Mouse (Mus musculus): ENCODE results near the gene Lmo1. TPM values are rescaled to one million over a fixed set of nuclear protein-coding genes. Genes with fewer than 3 reads are reported as not detected.

The Lmo1 gene
- polyA plus RNA-seq, 1 experiment: 0.89 TPM

- H3K36me3 ChIP-seq (ENCODE audit: control insufficient read depth, insufficient read depth, low read length): no peaks in the 10 kb centered on the region
- no peak overlapping the region for H3K27ac ChIP-seq (ENCODE audit: insufficient read depth, low read length)
- no peaks in the 10 kb centered on the region for H3K4me1 ChIP-seq (ENCODE audit: control insufficient read depth, insufficient read depth, insufficient read length)
- no peak for DNase-seq (ENCODE audit: low read depth in 1 of 2, low spot score in 2 of 2)
- TF ChIP-seq POLR2A (IDR thresholded peaks at IDR 0.05; ENCODE audit: low read depth, low read length) (no peak), CTCF (IDR thresholded peaks at IDR 0.05; ENCODE audit: extremely low read depth, insufficient read depth, insufficient read length, insufficient replicate concordance) (no peak)
- WGBS: 44% methylated on average over 13 of the region's 13 CpGs
- no peak overlapping the region for H3K4me3 ChIP-seq (ENCODE audit: extremely low read depth, insufficient read depth, insufficient read length)
- H3K27me3 ChIP-seq (ENCODE audit: control insufficient read depth, insufficient read depth, low read length): peaks cover 7% of the 10 kb centered on the region
These were observed 941 bp upstream of the Lmo1 start for GRCm38 (mm10) chr7:109175670-109176625.

GRCm38 (mm10) chr7:109174337-109174948 lies 564 bp downstream of the Lmo1 start:
- peaks cover 13% of the 10 kb centered on the region for H3K27me3 ChIP-seq (ENCODE audit: control insufficient read depth, insufficient read depth, low read length)
- TF ChIP-seq POLR2A (IDR thresholded peaks at IDR 0.05; ENCODE audit: low read depth, low read length): no peak
- no peak for TF ChIP-seq CTCF (IDR thresholded peaks at IDR 0.05; ENCODE audit: extremely low read depth, insufficient read depth, insufficient read length, insufficient replicate concordance)
- H3K36me3 ChIP-seq (ENCODE audit: control insufficient read depth, insufficient read depth, low read length): no peaks in the 10 kb centered on the region
- DNase-seq (ENCODE audit: low read depth in 1 of 2, low spot score in 2 of 2): no peak
- peaks cover 3% of the 10 kb centered on the region; the same call in 1 of the 2 replicates for H3K4me1 ChIP-seq (ENCODE audit: control insufficient read depth, insufficient read depth, insufficient read length)
- 0 out of 2 replicates have a peak overlapping the region, but pooled peaks have one; percentile 8 for H3K4me3 ChIP-seq (ENCODE audit: extremely low read depth, insufficient read depth, insufficient read length)
- WGBS: 6% methylated on average over 31 of the region's 31 CpGs
- H3K27ac ChIP-seq (ENCODE audit: insufficient read depth, low read length): no peak overlapping the region

DNA sequence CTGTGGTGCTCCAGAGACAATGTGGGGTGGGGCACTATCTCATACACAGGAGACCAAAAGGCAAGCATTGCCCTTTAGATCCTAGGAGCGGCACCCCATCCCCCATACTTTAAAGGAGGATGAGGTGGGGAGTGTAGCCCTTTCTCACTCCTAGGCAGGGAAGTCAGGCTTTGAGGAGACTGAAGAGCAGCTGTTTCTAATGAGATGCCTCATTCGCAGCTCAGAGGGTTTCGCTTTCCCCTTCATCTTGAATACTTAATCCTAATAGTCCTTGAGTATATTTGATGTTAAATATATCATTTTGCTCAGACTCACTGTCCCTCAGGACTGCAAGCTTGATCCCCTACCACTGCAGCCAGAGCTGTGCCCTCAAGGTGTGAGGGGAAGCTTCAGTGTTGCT lies 3.1 kb downstream of the Lmo1 start:
- Histone ChIP-seq H3K27me3 (ENCODE audit: control insufficient read depth, insufficient read depth, low read length) (peaks cover 13% of the 10 kb centered on the region), H3K4me1 (ENCODE audit: control insufficient read depth, insufficient read depth, insufficient read length) (peaks cover 3% of the 10 kb centered on the region; the same call in 1 of the 2 replicates), H3K36me3 (ENCODE audit: control insufficient read depth, insufficient read depth, low read length) (no peaks in the 10 kb centered on the region), H3K4me3 (ENCODE audit: extremely low read depth, insufficient read depth, insufficient read length) (no peak overlapping the region), H3K27ac (ENCODE audit: insufficient read depth, low read length) (no peak overlapping the region)
- no peak for DNase-seq (ENCODE audit: low read depth in 1 of 2, low spot score in 2 of 2)
- 87% methylated on average over 3 of the region's 3 CpGs for WGBS
- TF ChIP-seq POLR2A (IDR thresholded peaks at IDR 0.05; ENCODE audit: low read depth, low read length) (no peak), CTCF (IDR thresholded peaks at IDR 0.05; ENCODE audit: extremely low read depth, insufficient read depth, insufficient read length, insufficient replicate concordance) (no peak)

DNA sequence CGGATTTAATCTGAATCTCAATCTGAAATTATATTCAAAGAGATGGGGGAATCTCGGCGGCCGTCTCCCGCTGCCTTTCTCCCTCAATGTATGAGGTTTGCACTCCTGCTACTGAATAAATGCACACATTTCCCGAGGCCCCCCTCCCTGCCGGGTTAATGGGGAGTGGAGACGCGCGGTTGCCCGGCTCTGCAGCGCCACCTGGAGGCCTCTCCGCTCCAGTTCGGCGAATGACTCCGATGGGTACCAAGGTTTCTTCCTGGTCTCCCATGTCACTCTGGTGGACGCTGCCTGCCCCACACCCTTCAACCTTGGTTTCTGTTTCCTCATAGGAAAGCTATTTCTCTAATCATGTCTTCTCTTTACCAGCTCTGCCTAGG lies 4.6 kb downstream of the Lmo1 start:
- Histone ChIP-seq H3K4me1 (ENCODE audit: control insufficient read depth, insufficient read depth, insufficient read length) (peaks cover 3% of the 10 kb centered on the region; the same call in 1 of the 2 replicates), H3K36me3 (ENCODE audit: control insufficient read depth, insufficient read depth, low read length) (no peaks in the 10 kb centered on the region), H3K4me3 (ENCODE audit: extremely low read depth, insufficient read depth, insufficient read length) (no peak overlapping the region), H3K27ac (ENCODE audit: insufficient read depth, low read length) (no peak overlapping the region), H3K27me3 (ENCODE audit: control insufficient read depth, insufficient read depth, low read length) (peaks cover 13% of the 10 kb centered on the region)
- 2% methylated on average over 17 of the region's 17 CpGs for WGBS
- TF ChIP-seq POLR2A (IDR thresholded peaks at IDR 0.05; ENCODE audit: low read depth, low read length) (no peak), CTCF (IDR thresholded peaks at IDR 0.05; ENCODE audit: extremely low read depth, insufficient read depth, insufficient read length, insufficient replicate concordance) (peak; percentile 65)
- DNase-seq (ENCODE audit: low read depth in 1 of 2, low spot score in 2 of 2): peak in 1 of 2 experiments; percentile 25

DNA sequence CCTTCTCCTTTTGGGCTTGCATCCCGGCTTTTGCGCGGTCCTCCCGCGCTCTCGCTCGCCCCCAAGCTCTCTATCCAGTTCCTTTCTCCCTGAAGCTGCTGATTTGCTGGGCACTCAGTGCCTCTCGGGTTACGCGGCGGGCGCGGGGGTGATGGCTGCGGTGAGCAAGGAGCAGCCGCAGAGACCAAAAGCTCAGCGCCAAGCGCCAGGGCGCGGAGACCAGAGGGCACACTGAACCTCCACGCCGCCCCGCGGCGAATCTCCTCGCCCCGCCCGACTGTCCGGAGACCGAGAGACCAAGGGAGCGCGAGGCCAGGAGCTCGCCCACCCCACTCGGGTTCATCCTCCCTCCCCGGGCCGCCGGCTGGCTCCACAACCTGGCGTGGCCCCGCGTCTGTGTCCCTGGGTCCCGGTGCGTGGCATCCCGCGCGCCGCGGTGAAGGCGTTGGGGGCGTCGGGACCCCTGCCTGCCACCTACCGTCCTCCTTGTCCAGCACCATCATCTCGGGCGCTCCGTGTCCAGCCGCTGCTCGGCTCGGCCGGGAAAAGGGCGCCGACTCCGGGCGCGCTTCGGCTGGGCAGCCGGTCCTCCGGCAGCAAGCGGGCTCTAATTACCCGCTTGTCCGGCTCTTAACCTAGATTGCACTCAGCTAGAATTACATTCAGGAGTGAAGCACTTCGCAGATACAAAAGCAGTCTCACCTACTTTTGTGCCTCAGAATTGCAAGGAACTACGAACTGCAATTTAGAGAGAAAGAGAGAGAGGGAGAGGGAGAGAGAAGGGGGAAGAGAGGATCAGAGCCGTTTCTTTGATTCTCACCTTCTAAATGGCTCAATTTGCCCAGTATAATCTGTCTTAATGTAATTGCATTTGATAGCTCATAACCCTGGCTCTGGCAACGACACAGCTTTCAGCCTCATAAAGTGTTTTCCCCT lies 5.2 kb downstream of the Lmo1 start:
- no peak overlapping the region for H3K4me3 ChIP-seq (ENCODE audit: extremely low read depth, insufficient read depth, insufficient read length)
- WGBS: 5% methylated on average over 65 of the region's 72 CpGs

DNA sequence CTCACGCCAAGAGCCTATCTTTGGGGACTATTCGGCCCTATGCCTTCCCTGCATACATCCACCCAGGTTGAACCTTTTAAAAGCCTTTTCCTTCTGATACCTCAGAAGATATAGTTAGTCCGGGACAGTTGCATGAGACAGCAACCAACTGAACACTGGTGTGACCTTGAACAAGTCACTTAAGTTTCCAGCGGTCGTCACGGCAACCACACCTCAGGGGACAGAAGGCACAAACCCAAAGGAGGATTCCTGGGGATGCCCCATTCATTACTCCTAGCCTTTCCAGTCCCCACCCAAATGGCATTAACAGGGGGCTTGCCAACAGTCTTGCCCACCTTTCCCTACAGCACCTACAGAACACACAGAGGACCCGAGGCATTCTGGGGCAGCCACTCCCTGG lies 6.3 kb downstream of the Lmo1 start:
- DNase-seq (ENCODE audit: low read depth in 1 of 2, low spot score in 2 of 2): no peak
- Histone ChIP-seq H3K4me1 (ENCODE audit: control insufficient read depth, insufficient read depth, insufficient read length) (peaks cover 3% of the 10 kb centered on the region; the same call in 1 of the 2 replicates), H3K27ac (ENCODE audit: insufficient read depth, low read length) (no peak overlapping the region), H3K27me3 (ENCODE audit: control insufficient read depth, insufficient read depth, low read length) (peaks cover 6% of the 10 kb centered on the region; the same call in 1 of the 2 replicates), H3K36me3 (ENCODE audit: control insufficient read depth, insufficient read depth, low read length) (no peaks in the 10 kb centered on the region), H3K4me3 (ENCODE audit: extremely low read depth, insufficient read depth, insufficient read length) (no peak overlapping the region)
- WGBS: 91% methylated on average over 7 of the region's 7 CpGs
- TF ChIP-seq POLR2A (IDR thresholded peaks at IDR 0.05; ENCODE audit: low read depth, low read length) (no peak), CTCF (IDR thresholded peaks at IDR 0.05; ENCODE audit: extremely low read depth, insufficient read depth, insufficient read length, insufficient replicate concordance) (no peak)

More for the DNA sequence above, 5.2 kb downstream of the Lmo1 start:
- H3K27ac ChIP-seq (ENCODE audit: insufficient read depth, low read length): no peak overlapping the region
- TF ChIP-seq POLR2A (IDR thresholded peaks at IDR 0.05; ENCODE audit: low read depth, low read length) (no peak), CTCF (IDR thresholded peaks at IDR 0.05; ENCODE audit: extremely low read depth, insufficient read depth, insufficient read length, insufficient replicate concordance) (no peak)
- peaks cover 3% of the 10 kb centered on the region; the same call in 1 of the 2 replicates for H3K4me1 ChIP-seq (ENCODE audit: control insufficient read depth, insufficient read depth, insufficient read length)
- no peak for DNase-seq (ENCODE audit: low read depth in 1 of 2, low spot score in 2 of 2)
- H3K27me3 ChIP-seq (ENCODE audit: control insufficient read depth, insufficient read depth, low read length): peaks cover 8% of the 10 kb centered on the region; the same call in 1 of the 2 replicates
- no peaks in the 10 kb centered on the region for H3K36me3 ChIP-seq (ENCODE audit: control insufficient read depth, insufficient read depth, low read length)
